Mouse (Mus musculus): ENCODE data around the gene Nkx1-2. TPM values are rescaled to one million over a fixed set of nuclear protein-coding genes. Genes with fewer than 3 reads are reported as not detected.

Gene Nkx1-2
- polyA plus RNA-seq, 1 experiment from 2014 or later, result not detected

GRCm38 (mm10) chr7:132595787-132596186 is 3.6 kb downstream of the Nkx1-2 start:
- 77% methylated on average over 3 of the region's 3 CpGs for WGBS

GRCm38 (mm10) chr7:132594325-132594724 is 5.1 kb downstream of the Nkx1-2 start:
- Histone ChIP-seq H3K9ac (ENCODE audit: low read length) (no peak overlapping the region), H3K4me2 (ENCODE audit: low read depth, low read length) (no peak overlapping the region), H3K4me1 (ENCODE audit: control insufficient read depth, insufficient read depth, low read length) (peaks cover 7% of the 10 kb centered on the region), H3K27ac (ENCODE audit: low read length) (no peak overlapping the region), H3K4me3 (replicated peaks; ENCODE audit: low read length) (no peak overlapping the region), H3K36me3 (ENCODE audit: control insufficient read depth, insufficient read depth, low read length) (no peaks in the 10 kb centered on the region), H3K27me3 (ENCODE audit: control insufficient read depth, insufficient read depth, low read length) (peaks cover 40% of the 10 kb centered on the region), H3K9me3 (replicated peaks; ENCODE audit: control insufficient read depth, low read length) (no peaks in the 10 kb centered on the region)
- WGBS, result 86% methylated on average over 2 of the region's 2 CpGs
- no peak for ATAC-seq (ENCODE audit: insufficient read depth, low FRiP score)

More at GRCm38 (mm10) chr7:132595787-132596186, 3.6 kb downstream of the Nkx1-2 start:
- ATAC-seq (ENCODE audit: insufficient read depth, low FRiP score), result no peak
- no peak overlapping the region for H3K27ac ChIP-seq (ENCODE audit: low read length)
- no peak overlapping the region for H3K4me2 ChIP-seq (ENCODE audit: low read depth, low read length)
- no peaks in the 10 kb centered on the region for H3K9me3 ChIP-seq (replicated peaks; ENCODE audit: control insufficient read depth, low read length)
- H3K27me3 ChIP-seq (ENCODE audit: control insufficient read depth, insufficient read depth, low read length), result peaks cover 55% of the 10 kb centered on the region
- H3K4me1 ChIP-seq (ENCODE audit: control insufficient read depth, insufficient read depth, low read length), result peaks cover 9% of the 10 kb centered on the region
- H3K9ac ChIP-seq (ENCODE audit: low read length), result no peak overlapping the region
- no peak overlapping the region for H3K4me3 ChIP-seq (replicated peaks; ENCODE audit: low read length)
- H3K36me3 ChIP-seq (ENCODE audit: control insufficient read depth, insufficient read depth, low read length), result no peaks in the 10 kb centered on the region

DNA sequence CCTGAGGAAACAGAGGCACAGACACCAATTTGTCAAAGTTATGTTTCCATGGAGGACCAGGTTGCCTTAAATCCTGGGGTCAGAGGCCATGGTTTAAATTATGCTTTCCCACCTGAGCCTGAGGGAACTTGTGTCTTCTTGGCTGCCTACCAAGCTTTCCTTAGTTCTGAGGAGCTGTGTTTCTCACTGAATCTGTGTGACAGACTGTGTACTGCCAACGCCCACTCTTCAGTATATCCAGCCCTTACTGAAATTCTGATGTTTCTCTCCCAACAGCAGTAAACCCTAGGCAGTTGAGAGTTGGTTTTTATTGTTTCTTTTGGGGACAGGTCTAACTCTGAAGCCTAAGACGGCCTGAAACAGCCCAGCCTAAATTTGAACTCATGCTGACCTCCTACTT is 5.7 kb downstream of the Nkx1-2 start:
- Histone ChIP-seq H3K4me1 (ENCODE audit: control insufficient read depth, insufficient read depth, low read length) (peaks cover 4% of the 10 kb centered on the region; the same call in 1 of the 2 replicates), H3K9me3 (replicated peaks; ENCODE audit: control insufficient read depth, low read length) (no peaks in the 10 kb centered on the region), H3K27me3 (ENCODE audit: control insufficient read depth, insufficient read depth, low read length) (peaks cover 34% of the 10 kb centered on the region), H3K9ac (ENCODE audit: low read length) (no peak overlapping the region), H3K4me2 (ENCODE audit: low read depth, low read length) (no peak overlapping the region), H3K4me3 (replicated peaks; ENCODE audit: low read length) (no peak overlapping the region), H3K27ac (ENCODE audit: low read length) (no peak overlapping the region), H3K36me3 (ENCODE audit: control insufficient read depth, insufficient read depth, low read length) (no peaks in the 10 kb centered on the region)
- 62% methylated on average over 2 of the region's 2 CpGs for WGBS
- no peak for ATAC-seq (ENCODE audit: insufficient read depth, low FRiP score)

DNA sequence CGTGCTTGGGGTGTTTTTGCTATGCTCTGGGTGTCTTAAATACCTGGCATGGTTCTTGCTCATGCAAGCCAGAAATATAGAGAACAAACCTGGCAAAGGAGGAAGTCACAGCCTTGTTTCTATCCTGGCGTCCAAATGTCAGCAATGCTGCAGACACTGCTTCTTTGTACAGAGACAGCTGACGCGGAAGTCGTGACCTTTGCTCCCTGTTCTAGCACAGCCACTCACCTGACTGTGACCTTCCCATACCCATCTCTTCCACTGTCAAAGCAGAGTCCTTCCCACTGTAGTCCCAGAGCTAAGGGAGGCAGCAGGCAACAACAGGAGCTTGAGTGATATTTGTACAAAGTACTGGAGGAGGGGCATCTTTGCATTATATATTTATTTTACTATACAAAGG is 9.8 kb downstream of the Nkx1-2 start:
- H3K27ac ChIP-seq (ENCODE audit: low read length), result no peak overlapping the region
- 0 out of 2 replicates have a peak, but pooled peaks cover under 1% of the 10 kb centered on the region for H3K27me3 ChIP-seq (ENCODE audit: control insufficient read depth, insufficient read depth, low read length)
- H3K4me3 ChIP-seq (replicated peaks; ENCODE audit: low read length), result no peak overlapping the region
- H3K9ac ChIP-seq (ENCODE audit: low read length), result no peak overlapping the region
- no peak for ATAC-seq (ENCODE audit: insufficient read depth, low FRiP score)
- no peak overlapping the region for H3K4me2 ChIP-seq (ENCODE audit: low read depth, low read length)
- no peaks in the 10 kb centered on the region for H3K36me3 ChIP-seq (ENCODE audit: control insufficient read depth, insufficient read depth, low read length)
- H3K9me3 ChIP-seq (replicated peaks; ENCODE audit: control insufficient read depth, low read length), result no peaks in the 10 kb centered on the region
- no peaks in the 10 kb centered on the region for H3K4me1 ChIP-seq (ENCODE audit: control insufficient read depth, insufficient read depth, low read length)
- WGBS, result 55% methylated on average over 5 of the region's 5 CpGs

DNA sequence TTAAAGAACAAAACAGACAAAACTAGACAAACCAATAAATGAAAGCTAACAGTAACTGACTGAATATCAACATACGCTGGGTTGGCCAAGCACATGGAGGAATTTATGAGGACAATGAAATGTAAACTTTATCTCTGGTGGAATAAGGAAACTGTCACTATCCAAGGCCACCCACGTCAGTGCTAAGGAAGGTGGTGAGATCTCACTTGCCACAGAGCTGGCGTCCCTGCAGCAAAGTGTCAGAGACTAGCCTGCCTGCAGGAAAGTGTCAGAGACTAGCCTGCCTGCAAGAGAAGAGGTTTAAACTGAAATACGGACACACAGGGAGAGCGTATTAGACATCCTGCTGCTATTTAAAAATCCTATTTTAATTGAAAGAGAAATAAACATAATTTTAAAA is 12.3 kb downstream of the Nkx1-2 start:
- no peak overlapping the region for H3K27ac ChIP-seq (ENCODE audit: low read length)
- H3K27me3 ChIP-seq (ENCODE audit: control insufficient read depth, insufficient read depth, low read length), result no peaks in the 10 kb centered on the region
- no peak overlapping the region for H3K9ac ChIP-seq (ENCODE audit: low read length)
- no peak for ATAC-seq (ENCODE audit: insufficient read depth, low FRiP score)
- no peaks in the 10 kb centered on the region for H3K9me3 ChIP-seq (replicated peaks; ENCODE audit: control insufficient read depth, low read length)
- H3K36me3 ChIP-seq (ENCODE audit: control insufficient read depth, insufficient read depth, low read length), result no peaks in the 10 kb centered on the region
- no peaks in the 10 kb centered on the region for H3K4me1 ChIP-seq (ENCODE audit: control insufficient read depth, insufficient read depth, low read length)
- no peak overlapping the region for H3K4me3 ChIP-seq (replicated peaks; ENCODE audit: low read length)
- 45% methylated on average over 5 of the region's 5 CpGs for WGBS
- H3K4me2 ChIP-seq (ENCODE audit: low read depth, low read length), result no peak overlapping the region

GRCm38 (mm10) chr7:132585695-132586491 is 13.5 kb downstream of the Nkx1-2 start:
- no peak overlapping the region for H3K27ac ChIP-seq (ENCODE audit: low read length)
- H3K4me2 ChIP-seq (ENCODE audit: low read depth, low read length), result no peak overlapping the region
- no peaks in the 10 kb centered on the region for H3K4me1 ChIP-seq (ENCODE audit: control insufficient read depth, insufficient read depth, low read length)
- H3K36me3 ChIP-seq (ENCODE audit: control insufficient read depth, insufficient read depth, low read length), result no peaks in the 10 kb centered on the region
- no peaks in the 10 kb centered on the region for H3K9me3 ChIP-seq (replicated peaks; ENCODE audit: control insufficient read depth, low read length)
- no peak overlapping the region for H3K4me3 ChIP-seq (replicated peaks; ENCODE audit: low read length)
- H3K9ac ChIP-seq (ENCODE audit: low read length), result no peak overlapping the region
- H3K27me3 ChIP-seq (ENCODE audit: control insufficient read depth, insufficient read depth, low read length), result no peaks in the 10 kb centered on the region
- ATAC-seq (ENCODE audit: insufficient read depth, low FRiP score), result no peak; the same call in 1 of the 2 replicates
- 41% methylated on average over 3 of the region's 3 CpGs for WGBS

DNA sequence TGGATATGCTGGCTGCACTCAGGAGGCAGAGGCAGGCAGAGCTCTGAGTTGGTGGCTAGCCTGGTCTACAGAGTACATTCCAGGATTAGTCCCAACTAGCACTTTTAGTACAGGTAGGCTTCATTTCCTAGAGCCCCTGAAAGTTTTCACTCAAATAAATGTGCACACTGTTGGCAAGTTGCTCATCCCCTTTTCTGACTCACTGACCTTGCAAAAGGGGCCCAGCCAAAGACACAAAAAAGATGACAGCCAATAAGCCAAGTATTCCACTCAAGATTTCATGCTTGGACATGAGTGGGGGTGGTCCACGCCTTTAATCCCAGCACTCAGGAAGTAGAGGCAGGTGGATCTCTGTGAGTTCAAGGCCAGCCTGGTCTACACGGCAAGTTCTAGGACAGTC is 18.0 kb downstream of the Nkx1-2 start:
- Histone ChIP-seq H3K36me3 (ENCODE audit: control insufficient read depth, insufficient read depth, low read length) (no peaks in the 10 kb centered on the region), H3K4me2 (ENCODE audit: low read depth, low read length) (no peak overlapping the region), H3K27me3 (ENCODE audit: control insufficient read depth, insufficient read depth, low read length) (no peaks in the 10 kb centered on the region), H3K4me1 (ENCODE audit: control insufficient read depth, insufficient read depth, low read length) (no peaks in the 10 kb centered on the region; the same call in 1 of the 2 replicates), H3K9ac (ENCODE audit: low read length) (no peak overlapping the region), H3K27ac (ENCODE audit: low read length) (no peak overlapping the region), H3K4me3 (replicated peaks; ENCODE audit: low read length) (no peak overlapping the region), H3K9me3 (replicated peaks; ENCODE audit: control insufficient read depth, low read length) (no peaks in the 10 kb centered on the region)
- 86% methylated on average over 2 of the region's 2 CpGs for WGBS
- no peak for ATAC-seq (ENCODE audit: insufficient read depth, low FRiP score)

DNA sequence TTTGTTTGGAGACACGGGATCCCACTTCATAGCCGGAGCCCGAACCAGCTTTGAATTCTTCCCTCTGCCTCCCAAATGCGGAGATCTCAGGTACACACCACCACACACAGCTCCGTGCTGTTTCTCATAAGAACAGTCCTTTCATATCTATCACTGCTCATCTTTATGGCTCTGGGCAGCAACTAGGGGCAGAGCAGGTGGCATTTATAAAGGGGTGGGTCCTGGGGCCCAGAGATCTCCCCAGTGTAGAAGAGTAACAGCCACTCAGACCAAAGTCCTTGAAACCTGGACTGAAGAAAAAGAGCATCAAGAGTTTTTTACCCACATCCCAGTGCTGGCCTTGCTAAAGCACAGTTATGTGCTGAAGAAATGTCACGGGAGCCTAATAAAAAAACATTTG is 18.9 kb downstream of the Nkx1-2 start:
- no peak overlapping the region for H3K4me3 ChIP-seq (replicated peaks; ENCODE audit: low read length)
- no peaks in the 10 kb centered on the region for H3K9me3 ChIP-seq (replicated peaks; ENCODE audit: control insufficient read depth, low read length)
- no peak overlapping the region for H3K9ac ChIP-seq (ENCODE audit: low read length)
- H3K27ac ChIP-seq (ENCODE audit: low read length), result no peak overlapping the region
- H3K4me2 ChIP-seq (ENCODE audit: low read depth, low read length), result no peak overlapping the region
- WGBS, result 56% methylated on average over 6 of the region's 6 CpGs
- H3K36me3 ChIP-seq (ENCODE audit: control insufficient read depth, insufficient read depth, low read length), result no peaks in the 10 kb centered on the region
- no peaks in the 10 kb centered on the region for H3K27me3 ChIP-seq (ENCODE audit: control insufficient read depth, insufficient read depth, low read length)
- H3K4me1 ChIP-seq (ENCODE audit: control insufficient read depth, insufficient read depth, low read length), result no peaks in the 10 kb centered on the region; the same call in 1 of the 2 replicates
- ATAC-seq (ENCODE audit: insufficient read depth, low FRiP score), result no peak

DNA sequence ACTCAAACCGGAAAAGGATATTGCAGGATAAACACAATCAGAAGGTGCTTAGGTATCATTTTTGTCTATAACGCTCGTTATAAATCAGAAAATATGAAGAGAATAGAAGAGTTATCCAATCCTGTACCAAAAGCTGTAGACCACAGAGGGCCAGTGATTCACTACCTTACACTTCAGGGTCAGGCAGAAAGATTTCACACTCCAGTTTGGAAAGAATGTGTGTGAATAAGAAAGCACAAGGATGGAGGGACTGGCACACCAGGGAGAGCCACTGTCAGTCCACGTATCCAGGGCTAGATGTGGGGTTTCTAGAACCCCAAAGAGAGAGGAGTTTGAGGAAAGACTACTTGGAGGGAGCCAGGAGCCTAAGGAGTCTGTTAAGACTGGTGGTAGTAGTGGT is 22.5 kb downstream of the Nkx1-2 start:
- 55% methylated on average over 4 of the region's 4 CpGs for WGBS
- no peak for ATAC-seq (ENCODE audit: insufficient read depth, low FRiP score)
- Histone ChIP-seq H3K4me1 (ENCODE audit: control insufficient read depth, insufficient read depth, low read length) (peaks cover 13% of the 10 kb centered on the region), H3K9ac (ENCODE audit: low read length) (peak overlapping the region; percentile 74), H3K4me2 (ENCODE audit: low read depth, low read length) (peak overlapping the region; percentile 67), H3K27ac (ENCODE audit: low read length) (no peak overlapping the region; the same call in 1 of the 2 replicates), H3K27me3 (ENCODE audit: control insufficient read depth, insufficient read depth, low read length) (no peaks in the 10 kb centered on the region), H3K9me3 (replicated peaks; ENCODE audit: control insufficient read depth, low read length) (no peaks in the 10 kb centered on the region), H3K4me3 (replicated peaks; ENCODE audit: low read length) (peak overlapping the region; percentile 39), H3K36me3 (ENCODE audit: control insufficient read depth, insufficient read depth, low read length) (no peaks in the 10 kb centered on the region)
